Mouse (Mus musculus): ENCODE data around the gene Vps53. TPM values are rescaled to one million over a fixed set of nuclear protein-coding genes. Genes with fewer than 3 reads are reported as not detected.
A peak's percentile ranks its signal among the peaks of the same experiment; 100 is the strongest.

The Vps53 gene
- polyA plus RNA-seq, 1 experiment from 2014 or later: 41.7 TPM

DNA sequence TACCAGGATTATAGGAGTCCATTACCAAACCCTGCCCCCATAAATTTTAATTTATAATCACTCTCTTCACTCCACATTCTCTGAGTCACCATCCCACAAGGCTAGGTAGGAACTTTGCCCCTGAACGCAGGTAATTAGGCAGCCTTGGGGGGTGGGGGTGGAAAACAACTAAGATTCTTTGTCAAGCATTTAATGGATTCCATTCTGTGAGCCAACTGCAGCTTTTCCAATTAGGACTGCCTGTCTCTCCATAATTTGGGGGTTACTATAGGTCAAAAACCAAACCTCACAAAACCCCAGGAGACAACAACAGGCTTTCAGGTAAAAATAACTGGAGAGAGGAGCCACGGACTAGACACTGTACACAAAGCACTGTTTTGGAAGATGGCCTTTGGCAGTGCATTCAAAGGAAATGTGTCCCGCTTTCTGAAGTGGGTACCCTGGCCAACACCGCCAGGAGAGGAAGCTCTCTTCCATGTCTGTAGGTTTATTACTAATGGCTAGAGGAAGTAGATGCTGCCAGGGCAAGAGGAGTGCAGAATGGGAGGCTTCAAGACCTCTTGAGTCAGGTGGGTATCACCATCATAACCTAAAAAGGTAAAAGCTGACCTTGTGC, 138.6 kb downstream of the Vps53 start:
- Histone ChIP-seq H3K4me3 (replicated peaks) (no peak overlapping the region), H3K9ac (no peak overlapping the region), H3K27ac (no peak overlapping the region), H3K4me2 (no peak overlapping the region), H3K36me3 (peaks cover 3% of the 10 kb centered on the region), H3K27me3 (no peaks in the 10 kb centered on the region), H3K9me3 (replicated peaks) (no peaks in the 10 kb centered on the region), H3K4me1 (peaks cover 14% of the 10 kb centered on the region; the same call in 1 of the 2 replicates)
- ATAC-seq (replicated peaks; ENCODE audit: low FRiP score): no peak
- WGBS: 83% methylated on average over 4 of the region's 4 CpGs

GRCm38 (mm10) chr11:76040106-76040505, 139.3 kb downstream of the Vps53 start:
- Histone ChIP-seq H3K27me3 (no peaks in the 10 kb centered on the region), H3K4me2 (no peak overlapping the region), H3K9ac (no peak overlapping the region), H3K36me3 (no peaks in the 10 kb centered on the region), H3K9me3 (replicated peaks) (no peaks in the 10 kb centered on the region), H3K4me3 (replicated peaks) (no peak overlapping the region), H3K4me1 (peaks cover 14% of the 10 kb centered on the region; the same call in 1 of the 2 replicates), H3K27ac (no peak overlapping the region)
- 83% methylated on average over 8 of the region's 8 CpGs for WGBS
- ATAC-seq (replicated peaks; ENCODE audit: low FRiP score): no peak

DNA sequence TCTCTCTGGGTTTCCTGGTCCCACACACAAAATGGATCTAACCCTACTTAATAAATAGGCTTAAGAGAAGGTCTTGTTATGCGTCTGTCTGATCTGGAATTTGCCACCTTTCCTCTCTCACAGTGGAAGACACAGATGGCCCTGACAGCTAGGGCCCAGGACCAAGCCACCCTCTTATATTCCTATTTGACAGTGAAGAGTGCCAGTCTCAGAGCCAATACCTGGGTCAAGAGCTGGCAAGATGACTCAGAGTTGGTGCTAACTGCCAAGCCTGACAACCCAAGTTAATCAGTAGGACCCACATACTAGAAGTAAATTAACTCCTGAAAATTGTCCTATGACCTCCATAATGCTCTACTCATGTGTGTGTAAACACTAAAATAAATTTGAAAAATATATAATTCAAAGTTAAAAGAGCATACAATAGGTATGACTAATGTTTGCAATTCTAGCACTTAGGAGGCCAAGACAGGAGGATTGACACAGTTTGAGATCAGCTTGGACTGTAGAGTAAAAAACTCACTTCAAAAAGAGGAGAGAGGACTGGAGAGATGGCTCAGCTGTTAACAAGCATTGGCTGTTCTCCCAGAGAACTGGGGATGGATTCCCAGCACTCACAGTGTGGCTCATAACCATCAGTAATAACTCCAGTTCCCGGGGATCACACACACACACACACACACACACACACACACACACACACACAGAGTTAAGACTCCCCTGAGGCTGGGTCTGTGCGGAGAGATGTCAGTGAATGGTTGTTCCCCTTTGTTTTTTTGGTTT, 140.0 kb downstream of the Vps53 start:
- ATAC-seq (replicated peaks; ENCODE audit: low FRiP score): no peak
- Histone ChIP-seq H3K36me3 (no peaks in the 10 kb centered on the region), H3K4me1 (peaks cover 21% of the 10 kb centered on the region; the same call in 1 of the 2 replicates), H3K27me3 (no peaks in the 10 kb centered on the region), H3K9me3 (replicated peaks) (no peaks in the 10 kb centered on the region), H3K9ac (no peak overlapping the region), H3K27ac (no peak overlapping the region), H3K4me2 (no peak overlapping the region), H3K4me3 (replicated peaks) (no peak overlapping the region)
- WGBS: 95% methylated on average over 3 of the region's 3 CpGs

- Histone ChIP-seq H3K4me2 (no peak overlapping the region), H3K9ac (no peak overlapping the region), H3K4me3 (replicated peaks) (no peak overlapping the region), H3K27ac (no peak overlapping the region), H3K36me3 (no peaks in the 10 kb centered on the region), H3K27me3 (no peaks in the 10 kb centered on the region), H3K4me1 (peaks cover 18% of the 10 kb centered on the region; the same call in 1 of the 2 replicates), H3K9me3 (replicated peaks) (no peaks in the 10 kb centered on the region)
- 42% methylated on average over 6 of the region's 6 CpGs for WGBS
- no peak for ATAC-seq (replicated peaks; ENCODE audit: low FRiP score)
Measured at GRCm38 (mm10) chr11:76037581-76038294, 141.7 kb downstream of the Vps53 start.

- WGBS: 68% methylated on average over 8 of the region's 8 CpGs
Measured at GRCm38 (mm10) chr11:76035182-76035581, 144.3 kb downstream of the Vps53 start.

GRCm38 (mm10) chr11:76033836-76034235, 145.6 kb downstream of the Vps53 start:
- H3K4me3 ChIP-seq (replicated peaks): no peak overlapping the region
- ATAC-seq (replicated peaks; ENCODE audit: low FRiP score): no peak
- no peak overlapping the region for H3K9ac ChIP-seq
- H3K27me3 ChIP-seq: peaks cover 5% of the 10 kb centered on the region; the same call in 1 of the 2 replicates
- H3K9me3 ChIP-seq (replicated peaks): no peaks in the 10 kb centered on the region
- H3K36me3 ChIP-seq: no peaks in the 10 kb centered on the region
- no peak overlapping the region for H3K27ac ChIP-seq
- 74% methylated on average over 4 of the region's 4 CpGs for WGBS
- peaks cover 17% of the 10 kb centered on the region for H3K4me1 ChIP-seq
- H3K4me2 ChIP-seq: no peak overlapping the region

More at GRCm38 (mm10) chr11:76035182-76035581, 144.3 kb downstream of the Vps53 start:
- no peak overlapping the region for H3K9ac ChIP-seq
- H3K4me2 ChIP-seq: no peak overlapping the region
- no peak overlapping the region for H3K4me3 ChIP-seq (replicated peaks)
- H3K27me3 ChIP-seq: no peaks in the 10 kb centered on the region
- no peaks in the 10 kb centered on the region for H3K36me3 ChIP-seq
- no peaks in the 10 kb centered on the region for H3K9me3 ChIP-seq (replicated peaks)
- no peak overlapping the region for H3K27ac ChIP-seq
- peaks cover 11% of the 10 kb centered on the region; the same call in 1 of the 2 replicates for H3K4me1 ChIP-seq
- ATAC-seq (replicated peaks; ENCODE audit: low FRiP score): no peak

GRCm38 (mm10) chr11:76033359-76033758, 146.1 kb downstream of the Vps53 start:
- Histone ChIP-seq H3K4me1 (peaks cover 17% of the 10 kb centered on the region), H3K9me3 (replicated peaks) (no peaks in the 10 kb centered on the region), H3K27me3 (peaks cover 5% of the 10 kb centered on the region; the same call in 1 of the 2 replicates), H3K4me2 (no peak overlapping the region), H3K27ac (no peak overlapping the region), H3K36me3 (no peaks in the 10 kb centered on the region), H3K4me3 (replicated peaks) (no peak overlapping the region), H3K9ac (no peak overlapping the region)
- 77% methylated on average over 6 of the region's 6 CpGs for WGBS
- ATAC-seq (replicated peaks; ENCODE audit: low FRiP score): no peak

DNA sequence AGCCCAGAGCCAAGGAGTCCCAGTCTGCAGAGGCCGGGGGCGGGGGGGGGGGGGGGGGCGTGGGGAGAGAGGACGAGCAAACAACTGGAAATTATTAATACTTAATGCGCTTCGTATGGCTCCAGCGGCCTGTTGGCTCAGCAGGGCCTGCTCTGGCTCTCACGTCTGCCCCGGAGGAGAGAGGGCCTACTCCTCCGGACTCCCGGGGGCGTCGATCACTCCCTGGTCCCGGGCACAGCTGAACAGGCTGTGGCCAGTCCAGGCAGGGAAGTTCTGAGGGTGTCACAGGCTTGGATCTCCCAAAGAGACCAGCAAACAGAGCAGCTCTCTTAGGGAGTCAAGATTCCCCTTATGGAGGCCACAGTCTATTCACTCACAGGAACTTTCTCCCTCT, 151.4 kb downstream of the Vps53 start:
- H3K27ac ChIP-seq: peak overlapping the region; percentile 84
- H3K4me1 ChIP-seq: peaks cover 37% of the 10 kb centered on the region
- H3K9ac ChIP-seq: peak overlapping the region; percentile 70
- peak; percentile 20; the same call in 1 of the 2 replicates for ATAC-seq (replicated peaks; ENCODE audit: low FRiP score)
- H3K4me3 ChIP-seq (replicated peaks): peak overlapping the region; percentile 81
- no peaks in the 10 kb centered on the region for H3K9me3 ChIP-seq (replicated peaks)
- H3K4me2 ChIP-seq: peak overlapping the region; percentile 88
- peaks cover 5% of the 10 kb centered on the region; the same call in 1 of the 2 replicates for H3K27me3 ChIP-seq
- H3K36me3 ChIP-seq: peaks cover 11% of the 10 kb centered on the region
- 5% methylated on average over 10 of the region's 14 CpGs for WGBS

DNA sequence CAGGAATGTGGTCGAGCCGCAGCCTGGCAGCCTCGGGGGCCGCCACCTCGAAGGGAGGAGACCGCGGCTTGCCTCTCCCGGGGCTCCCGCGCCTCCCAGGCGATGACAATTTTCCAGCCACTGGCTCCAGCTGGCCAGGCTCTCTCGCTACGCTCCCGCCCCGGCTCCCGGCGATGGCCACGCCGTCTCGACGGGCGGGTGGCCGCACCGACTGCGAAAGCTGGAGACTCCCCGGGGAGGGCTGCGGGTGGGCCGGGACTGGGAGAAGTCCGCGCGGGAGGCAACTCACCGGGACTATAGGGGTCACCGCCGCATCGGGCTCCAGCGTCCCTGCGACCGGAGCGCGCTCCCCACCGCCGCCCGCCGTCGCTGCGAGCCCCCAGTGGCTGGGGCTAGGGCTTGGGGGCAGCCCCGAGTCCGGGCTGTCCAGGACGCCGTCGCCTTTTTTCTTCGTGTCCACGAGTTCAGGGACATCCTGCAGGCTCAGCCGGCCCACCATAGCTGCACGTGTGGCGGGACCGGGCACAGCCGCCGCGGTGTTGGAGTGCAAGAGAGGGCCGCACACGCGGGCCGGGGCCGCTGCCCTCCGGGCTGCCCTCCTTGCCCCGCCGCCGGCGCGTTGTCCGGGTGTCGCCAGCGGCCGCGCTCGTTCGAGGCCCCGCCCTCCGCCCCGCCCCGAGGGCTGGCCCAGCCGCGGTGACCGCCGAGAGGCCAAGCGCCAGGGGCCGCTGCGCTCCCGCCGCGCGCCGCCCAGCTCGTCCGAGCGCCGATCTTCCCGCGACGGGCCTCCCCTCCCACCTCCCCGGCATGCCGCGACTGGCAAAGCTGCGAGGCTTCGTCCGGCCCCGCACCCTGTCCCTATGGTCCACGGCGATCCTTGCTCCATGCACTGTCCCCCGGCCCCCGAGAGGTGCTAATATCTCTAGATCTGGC, 152.0 kb downstream of the Vps53 start, which contains the start of gene Rflnb:
Gene Rflnb (minus strand): TSS at position 644 of the 933 bp plus-strand sequence.
- 1% methylated on average over 92 of the region's 112 CpGs for WGBS
- Histone ChIP-seq H3K4me1 (peaks cover 37% of the 10 kb centered on the region), H3K4me2 (peak within 1 kb of the TSS; percentile 88), H3K27ac (peak within 1 kb of the TSS; percentile 84), H3K9ac (peak within 1 kb of the TSS; percentile 70), H3K36me3 (peaks cover 11% of the 10 kb centered on the region), H3K9me3 (replicated peaks) (no peaks in the 10 kb centered on the region), H3K4me3 (replicated peaks) (peak within 1 kb of the TSS; percentile 81), H3K27me3 (peaks cover 5% of the 10 kb centered on the region; the same call in 1 of the 2 replicates)
- ATAC-seq (replicated peaks; ENCODE audit: low FRiP score): peak; percentile 91

- peak overlapping the region; percentile 84 for H3K27ac ChIP-seq
- peak; percentile 13; the same call in 1 of the 2 replicates for ATAC-seq (replicated peaks; ENCODE audit: low FRiP score)
Measured at GRCm38 (mm10) chr11:76026527-76027138, 152.8 kb downstream of the Vps53 start.

More at GRCm38 (mm10) chr11:76026527-76027138, 152.8 kb downstream of the Vps53 start:
- WGBS: 2% methylated on average over 14 of the region's 14 CpGs
- Histone ChIP-seq H3K9me3 (replicated peaks) (no peaks in the 10 kb centered on the region), H3K36me3 (peaks cover 16% of the 10 kb centered on the region), H3K9ac (peak overlapping the region; percentile 70), H3K4me2 (peak overlapping the region; percentile 88), H3K4me1 (peaks cover 37% of the 10 kb centered on the region), H3K27me3 (peaks cover 5% of the 10 kb centered on the region; the same call in 1 of the 2 replicates), H3K4me3 (replicated peaks) (peak overlapping the region; percentile 81)

Data from kidney, embryonic 15.5 days (tissue).